Mouse (Mus musculus) liver, embryonic 14.5 days (tissue): ENCODE measurements around the gene Mansc1. TPM values are rescaled to one million over a fixed set of nuclear protein-coding genes. Genes with fewer than 3 reads are reported as not detected.

Source experiments
- ATAC-seq: fragments of 200-750 bp; cut with Nextera tagmentation; 2 replicates; pipeline ENCODE4 v1.8.0; 2017; ENCODE audit warnings: moderate number of reproducible peaks, mild to moderate bottlenecking, moderate library complexity; ENCODE audit not compliant: insufficient read depth
- DNase-seq, 3 experiments: peaks; one replicate each; pipeline ENCODE4 v3.0.0-alpha.2; 2012 to 2013; ENCODE audit warnings: low read depth in 3 of 3, low spot score in 3 of 3
- H3K27ac ChIP-seq: fragments of 300-500 bp; sonication (generic); 2 replicates; pipeline ENCODE4 v1.5.1; 2014; ENCODE audit warnings: moderate library complexity, mild to moderate bottlenecking, control low read depth, inconsistent platforms
- H3K27me3 ChIP-seq: fragments of 300-500 bp; sonication (generic); 2 replicates; pipeline ENCODE4 v1.6.1; 2014; ENCODE audit warnings: mild to moderate bottlenecking, low read length, moderate library complexity; ENCODE audit not compliant: control insufficient read depth, insufficient read depth
- H3K36me3 ChIP-seq: fragments of 300-500 bp; sonication (generic); replicated peaks from 2 replicates; pipeline ENCODE4 v1.6.1; 2014; ENCODE audit warnings: low read depth; ENCODE audit not compliant: control insufficient read depth, insufficient read depth
- H3K4me1 ChIP-seq, 2 experiments: fragments of 200-500 bp in 1 of 2; fragments of 300-500 bp in 1 of 2; sonication (generic) in 1 of 2; replicated peaks; 2 replicates each; pipeline ENCODE4 v1.6.1; 2012 to 2014; ENCODE audit warnings: antibody characterized with exemption in 1 of 2, inconsistent platforms in 1 of 2, low read length in 1 of 2; ENCODE audit not compliant: control insufficient read depth in 2 of 2, insufficient read depth in 2 of 2
- H3K4me2 ChIP-seq: fragments of 300-500 bp; sonication (generic); 2 replicates; pipeline ENCODE4 v1.6.1; 2014; ENCODE audit warnings: low read depth, mild to moderate bottlenecking, control low read depth, moderate library complexity
- H3K4me3 ChIP-seq, 2 experiments: fragments of 200-500 bp in 1 of 2; fragments of 300-500 bp in 1 of 2; sonication (generic) in 1 of 2; 2 replicates each; pipeline ENCODE4 v1.5.1; 2012 to 2014; ENCODE audit warnings: low read depth in 2 of 2, low read length in 2 of 2, mild to moderate bottlenecking in 2 of 2, control low read depth in 1 of 2, inconsistent platforms in 1 of 2, moderate library complexity in 1 of 2; ENCODE audit not compliant: insufficient read depth in 1 of 2
- H3K9ac ChIP-seq: fragments of 300-500 bp; sonication (generic); replicated peaks from 2 replicates; pipeline ENCODE4 v1.6.1; 2014; ENCODE audit warnings: mild to moderate bottlenecking, control low read depth, moderate library complexity
- H3K9me3 ChIP-seq: fragments of 300-500 bp; sonication (generic); 2 replicates; pipeline ENCODE4 v1.6.1; 2016; ENCODE audit warnings: low read length, mixed read lengths; ENCODE audit not compliant: control insufficient read depth
- CTCF ChIP-seq: IDR thresholded peaks from 2 replicates; pipeline ENCODE4 v1.5.1; 2016; ENCODE audit warnings: antibody characterized with exemption, low read depth, control low read depth
- EP300 ChIP-seq: IDR thresholded peaks from 2 replicates; pipeline ENCODE4 v1.6.1; 2016; ENCODE audit warnings: antibody characterized with exemption, low read depth
- WGBS: fragments of 180-500 bp; shearing (Covaris S2); extraction: QIAGEN DNeasy Blood & Tissue Kit; methylation state at CpG from one replicate; pipeline ENCODE4 v1.1.7; 2014; ENCODE audit not compliant: insufficient replicate concordance; 5-methylcytosine and 5-hydroxymethylcytosine counted together
- polyA plus RNA-seq, 2 experiments: library from polyadenylated mRNA; depleted of rRNA in 1 of 2; stranded (reverse) in 1 of 2; unstranded in 1 of 2; fragments of >200 nt; fragmentation: Nextera tagmentation in 1 of 2; extraction: Ambion mirVana in 1 of 2; gene quantifications; 2 replicates each; pipeline versions ENCODE4 v1.2.1 to v1.2.3; 2012 to 2014

Gene Mansc1
- polyA plus RNA-seq, 2 experiments = 0.52 to 0.55 TPM

- no peaks in the 10 kb centered on the region for H3K36me3 ChIP-seq
- no peaks in the 10 kb centered on the region for H3K9me3 ChIP-seq
- TF ChIP-seq CTCF = no peak
- TF ChIP-seq EP300 = no peak
- 74% methylated on average over 6 of the region's 6 CpGs for WGBS
- H3K4me3 ChIP-seq = no peak overlapping the region
- no peaks in the 10 kb centered on the region for H3K27me3 ChIP-seq
- no peak overlapping the region for H3K27ac ChIP-seq
- DNase-seq (no peak), ATAC-seq (no peak)
- H3K9ac ChIP-seq = no peak overlapping the region
- H3K4me2 ChIP-seq = no peak overlapping the region
- peaks cover 5 to 6% of the 10 kb centered on the region in 2 experiments for H3K4me1 ChIP-seq
Measured at GRCm38 (mm10) chr6:134646835-134647234, 14.5 kb upstream of the Mansc1 start.

GRCm38 (mm10) chr6:134643296-134643695, 11.0 kb upstream of the Mansc1 start:
- no peak overlapping the region for H3K4me3 ChIP-seq
- DNase-seq (no peak), ATAC-seq (no peak)
- no peaks in the 10 kb centered on the region for H3K36me3 ChIP-seq
- no peak overlapping the region for H3K27ac ChIP-seq
- H3K9ac ChIP-seq = no peak overlapping the region
- TF ChIP-seq EP300 (no peak), CTCF (peak; percentile 33; the same call in 1 of the 2 replicates)
- peaks cover 9% of the 10 kb centered on the region in 2 experiments for H3K4me1 ChIP-seq
- H3K4me2 ChIP-seq = no peak overlapping the region
- 72% methylated on average over 5 of the region's 5 CpGs for WGBS
- no peaks in the 10 kb centered on the region for H3K27me3 ChIP-seq
- no peaks in the 10 kb centered on the region for H3K9me3 ChIP-seq

- DNase-seq (no peak), ATAC-seq (no peak)
- Histone ChIP-seq H3K27ac (peak overlapping the region; percentile 73), H3K4me3 (peak overlapping the region; percentile 83 to 91), H3K4me1 (peaks cover 9% of the 10 kb centered on the region in 2 experiments), H3K4me2 (peak overlapping the region; percentile 92), H3K27me3 (no peaks in the 10 kb centered on the region), H3K36me3 (no peaks in the 10 kb centered on the region), H3K9me3 (no peaks in the 10 kb centered on the region), H3K9ac (peak overlapping the region; percentile 89)
- TF ChIP-seq EP300 (no peak), CTCF (no peak)
- WGBS = 36% methylated on average over 9 of the region's 9 CpGs
Measured at GRCm38 (mm10) chr6:134641738-134642446, 9.6 kb upstream of the Mansc1 start.

- H3K4me1 ChIP-seq = peaks cover 9% of the 10 kb centered on the region in 2 experiments
- no peaks in the 10 kb centered on the region for H3K9me3 ChIP-seq
- H3K9ac ChIP-seq = peak overlapping the region; percentile 89
- peak; percentile 98 for ATAC-seq
- H3K4me2 ChIP-seq = peak overlapping the region; percentile 92
- peak overlapping the region; percentile 73 for H3K27ac ChIP-seq
- H3K36me3 ChIP-seq = no peaks in the 10 kb centered on the region
- peak; percentile 87 to 90 (median 88) for DNase-seq
- H3K4me3 ChIP-seq = peak overlapping the region; percentile 83 to 91
- H3K27me3 ChIP-seq = no peaks in the 10 kb centered on the region
- TF ChIP-seq CTCF (peak; percentile 66), EP300 (no peak)
- WGBS = 3% methylated on average over 65 of the region's 65 CpGs
Measured at GRCm38 (mm10) chr6:134640485-134641475, 8.5 kb upstream of the Mansc1 start.

GRCm38 (mm10) chr6:134639900-134640299, 7.6 kb upstream of the Mansc1 start:
- Histone ChIP-seq H3K4me2 (no peak overlapping the region), H3K27ac (no peak overlapping the region), H3K9ac (no peak overlapping the region), H3K4me3 (no peak overlapping the region), H3K27me3 (no peaks in the 10 kb centered on the region), H3K9me3 (no peaks in the 10 kb centered on the region), H3K36me3 (no peaks in the 10 kb centered on the region), H3K4me1 (peaks cover 9% of the 10 kb centered on the region in 2 experiments)
- WGBS = 86% methylated on average over 1 of the region's 1 CpGs
- no peak for DNase-seq
- TF ChIP-seq CTCF = no peak
- TF ChIP-seq EP300 = no peak
- ATAC-seq = no peak
